Mouse (Mus musculus) G1E (cell line): Measurements from ENCODE around the gene Proca1.

Experiments
- CTCF ChIP-seq: IDR thresholded peaks from 2 replicates; pipeline ENCODE4 v1.5.1; 2012; ENCODE audit warnings: low read depth, low read length, inconsistent platforms, mixed read lengths
- GATA2 ChIP-seq: IDR thresholded peaks from 2 replicates; pipeline ENCODE4 v1.6.1; 2012; ENCODE audit warnings: low read depth, low read length, inconsistent platforms, borderline replicate concordance
- TAL1 ChIP-seq: conservative IDR thresholded peaks from 2 replicates; pipeline ENCODE4 v1.6.1; 2012; ENCODE audit warnings: low read depth, low read length, inconsistent platforms, mixed read lengths

GRCm38 (mm10) chr11:78215709-78216317, 22.6 kb downstream of the Proca1 start:
- TF ChIP-seq GATA2 (no peak), CTCF (no peak), TAL1 (no peak)
